Mouse (Mus musculus): ENCODE measurements at regions not wholly inside any gene's neighbourhood (a gene's known extent, or its start where the extent isn't known, plus 50 kb on each side); places are given as distances from the start of the nearest gene placed in this dataset.

DNA sequence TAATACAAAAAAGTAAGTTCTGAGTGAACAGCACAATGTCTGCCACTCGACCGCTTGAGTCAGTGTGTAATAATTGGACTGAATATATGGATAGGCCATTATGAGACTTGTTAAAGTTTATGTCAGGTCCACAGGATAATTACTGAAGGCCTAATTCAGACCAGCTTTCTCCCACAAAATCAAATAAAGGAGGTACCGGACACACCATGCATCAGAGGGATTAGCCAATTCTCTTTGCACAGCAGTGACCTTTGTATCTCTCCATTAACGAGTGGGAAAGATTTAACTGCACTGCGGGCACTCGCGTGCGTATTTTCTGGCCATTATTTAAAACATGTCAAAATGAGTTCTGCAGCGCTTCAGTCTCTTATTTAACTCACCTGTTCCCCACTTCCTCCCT, 836.4 kb upstream of the Adgrl2 start:
- TF ChIP-seq CTCF (IDR thresholded peaks at IDR 0.05; ENCODE audit: extremely low read depth, insufficient read depth, low read length) (no peak), POLR2A (IDR thresholded peaks at IDR 0.05; ENCODE audit: extremely low read depth, insufficient read depth, low read length) (no peak)

Data from cortical plate, adult 2 months (tissue).